Mouse (Mus musculus): Measurements from ENCODE around the gene Ovol2. TPM values are rescaled to one million over a fixed set of nuclear protein-coding genes. Genes with fewer than 3 reads are reported as not detected.
A peak's percentile ranks its signal among the peaks of the same experiment; 100 is the strongest.

Ovol2 gene
- polyA plus RNA-seq (2012; rRNA removed): 15.0 and 16.4 TPM in 2 replicates

GRCm38 (mm10) chr2:144331401-144332302 lies at the start of gene Ovol2:
Gene Ovol2 (minus strand): TSS chr2:144332146.
- Histone ChIP-seq H3K27ac (ENCODE audit: insufficient read depth, low read length) (peak within 1 kb of the TSS; percentile 95), H3K4me1 (ENCODE audit: control insufficient read depth, insufficient read depth, low read length) (no peaks in the 10 kb centered on the region), H3K4me3 (ENCODE audit: insufficient read depth, low read length) (peak within 1 kb of the TSS; percentile 91)
- TF ChIP-seq CTCF (IDR thresholded peaks at IDR 0.05; ENCODE audit: extremely low read depth, insufficient read depth, low read length) (no peak), POLR2A (IDR thresholded peaks at IDR 0.05; ENCODE audit: extremely low read depth, insufficient read depth, low read length) (no peak)

GRCm38 (mm10) chr2:144381741-144382140 lies 49.8 kb upstream of the Ovol2 start:
- H3K27ac ChIP-seq (ENCODE audit: insufficient read depth, low read length): no peak overlapping the region
- peaks cover 3% of the 10 kb centered on the region for H3K4me1 ChIP-seq (ENCODE audit: control insufficient read depth, insufficient read depth, low read length)
- H3K4me3 ChIP-seq (ENCODE audit: insufficient read depth, low read length): no peak overlapping the region
- TF ChIP-seq POLR2A (IDR thresholded peaks at IDR 0.05; ENCODE audit: extremely low read depth, insufficient read depth, low read length) (no peak), CTCF (IDR thresholded peaks at IDR 0.05; ENCODE audit: extremely low read depth, insufficient read depth, low read length) (no peak)

DNA sequence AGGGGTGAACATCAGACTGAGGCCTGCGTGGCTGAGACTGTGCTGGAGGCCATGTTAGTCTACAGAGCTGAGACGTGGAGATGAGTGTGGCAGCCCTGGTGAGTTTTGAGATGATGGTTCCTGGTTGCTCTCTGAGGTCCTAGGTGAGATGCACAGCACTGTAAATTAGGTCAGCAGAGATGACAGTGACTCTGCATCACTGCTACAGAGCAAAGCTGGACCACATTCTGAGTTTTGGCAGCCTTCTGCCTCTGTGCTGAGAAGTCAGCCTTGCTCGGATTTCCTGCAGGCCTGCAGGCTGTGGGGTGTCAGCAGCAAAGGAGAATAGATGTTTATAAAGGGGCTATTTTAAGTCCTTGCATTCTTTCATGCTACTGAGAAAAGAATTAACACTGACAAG lies 49.3 kb upstream of the Ovol2 start:
- 0 out of 2 replicates have a peak overlapping the region, but pooled peaks have one; percentile 16 for H3K27ac ChIP-seq (ENCODE audit: insufficient read depth, low read length)

DNA sequence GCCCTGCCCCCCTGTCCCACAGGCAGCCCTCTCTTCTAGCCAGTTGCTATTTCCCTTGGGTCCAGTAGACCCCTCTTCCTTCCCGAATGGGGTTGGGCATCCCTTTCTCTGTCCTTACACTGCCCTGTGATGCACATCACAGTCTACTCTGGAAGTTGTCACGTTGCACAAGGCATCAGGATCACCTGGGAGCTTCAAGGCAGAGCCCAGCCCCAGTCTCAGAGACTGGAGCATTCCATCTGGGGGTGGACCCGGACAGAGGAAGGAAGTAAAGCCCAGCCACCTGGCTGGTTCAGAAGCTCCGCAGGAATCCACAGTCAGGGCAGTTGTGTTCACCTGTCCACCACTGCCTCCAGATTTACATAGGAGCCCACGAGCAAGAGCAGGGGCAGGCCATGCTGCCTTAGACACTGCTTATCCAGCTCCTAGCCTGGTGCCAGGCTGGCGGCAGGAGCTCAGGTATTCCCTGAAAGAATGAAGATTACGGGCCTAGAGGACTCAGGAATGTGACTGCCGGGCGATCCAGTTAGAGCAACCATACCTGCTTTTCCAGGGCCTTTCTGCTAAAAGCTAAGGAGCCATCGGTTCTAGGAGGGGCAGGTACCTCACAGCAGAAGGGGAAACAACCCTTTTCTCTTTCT lies 43.2 kb upstream of the Ovol2 start:
- Histone ChIP-seq H3K27ac (ENCODE audit: insufficient read depth, low read length) (no peak overlapping the region), H3K4me1 (ENCODE audit: control insufficient read depth, insufficient read depth, low read length) (peaks cover 4% of the 10 kb centered on the region; the same call in 1 of the 2 replicates), H3K4me3 (ENCODE audit: insufficient read depth, low read length) (no peak overlapping the region)
- TF ChIP-seq POLR2A (IDR thresholded peaks at IDR 0.05; ENCODE audit: extremely low read depth, insufficient read depth, low read length) (no peak), CTCF (IDR thresholded peaks at IDR 0.05; ENCODE audit: extremely low read depth, insufficient read depth, low read length) (no peak)

More for the DNA sequence above, 49.3 kb upstream of the Ovol2 start:
- TF ChIP-seq CTCF (IDR thresholded peaks at IDR 0.05; ENCODE audit: extremely low read depth, insufficient read depth, low read length): no peak
- TF ChIP-seq POLR2A (IDR thresholded peaks at IDR 0.05; ENCODE audit: extremely low read depth, insufficient read depth, low read length): no peak
- Histone ChIP-seq H3K4me3 (ENCODE audit: insufficient read depth, low read length) (no peak overlapping the region), H3K4me1 (ENCODE audit: control insufficient read depth, insufficient read depth, low read length) (peaks cover 3% of the 10 kb centered on the region)

GRCm38 (mm10) chr2:144373063-144373462 lies 41.1 kb upstream of the Ovol2 start:
- peaks cover 7% of the 10 kb centered on the region; the same call in 1 of the 2 replicates for H3K4me1 ChIP-seq (ENCODE audit: control insufficient read depth, insufficient read depth, low read length)
- H3K27ac ChIP-seq (ENCODE audit: insufficient read depth, low read length): no peak overlapping the region
- H3K4me3 ChIP-seq (ENCODE audit: insufficient read depth, low read length): no peak overlapping the region
- TF ChIP-seq POLR2A (IDR thresholded peaks at IDR 0.05; ENCODE audit: extremely low read depth, insufficient read depth, low read length): no peak
- TF ChIP-seq CTCF (IDR thresholded peaks at IDR 0.05; ENCODE audit: extremely low read depth, insufficient read depth, low read length): no peak

GRCm38 (mm10) chr2:144371566-144371965 lies 39.6 kb upstream of the Ovol2 start:
- Histone ChIP-seq H3K27ac (ENCODE audit: insufficient read depth, low read length) (no peak overlapping the region), H3K4me1 (ENCODE audit: control insufficient read depth, insufficient read depth, low read length) (peaks cover 7% of the 10 kb centered on the region; the same call in 1 of the 2 replicates), H3K4me3 (ENCODE audit: insufficient read depth, low read length) (no peak overlapping the region)
- no peak for TF ChIP-seq POLR2A (IDR thresholded peaks at IDR 0.05; ENCODE audit: extremely low read depth, insufficient read depth, low read length)
- TF ChIP-seq CTCF (IDR thresholded peaks at IDR 0.05; ENCODE audit: extremely low read depth, insufficient read depth, low read length): no peak

- TF ChIP-seq POLR2A (IDR thresholded peaks at IDR 0.05; ENCODE audit: extremely low read depth, insufficient read depth, low read length) (no peak), CTCF (IDR thresholded peaks at IDR 0.05; ENCODE audit: extremely low read depth, insufficient read depth, low read length) (no peak)
- H3K27ac ChIP-seq (ENCODE audit: insufficient read depth, low read length): peak overlapping the region; percentile 90; the same call in 1 of the 2 replicates
- peak overlapping the region; percentile 90 for H3K4me3 ChIP-seq (ENCODE audit: insufficient read depth, low read length)
- H3K4me1 ChIP-seq (ENCODE audit: control insufficient read depth, insufficient read depth, low read length): peaks cover 7% of the 10 kb centered on the region; the same call in 1 of the 2 replicates
These were observed 37.6 kb upstream of the Ovol2 start for GRCm38 (mm10) chr2:144369511-144369910.

DNA sequence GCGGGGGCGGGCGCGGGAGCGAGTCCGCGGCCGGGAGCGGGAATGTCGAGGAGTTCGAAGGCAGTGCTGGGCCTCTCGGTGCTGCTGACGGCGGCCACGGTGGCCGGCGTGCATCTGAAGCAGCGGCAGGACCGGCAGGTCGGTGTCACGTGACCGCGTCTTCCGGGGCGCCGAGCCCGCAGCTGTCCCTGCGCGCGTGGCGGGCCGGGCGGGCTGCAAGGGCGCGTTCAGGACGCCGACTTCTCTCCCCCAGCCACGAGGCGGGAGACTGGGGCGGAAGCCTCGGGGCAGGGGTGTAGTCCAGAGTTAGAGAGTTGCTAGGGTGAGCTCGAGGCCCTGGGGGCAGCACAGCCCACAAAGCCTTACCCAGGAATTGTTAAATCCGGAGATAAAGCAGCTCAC lies 37.1 kb upstream of the Ovol2 start:
- TF ChIP-seq CTCF (IDR thresholded peaks at IDR 0.05; ENCODE audit: extremely low read depth, insufficient read depth, low read length) (no peak), POLR2A (IDR thresholded peaks at IDR 0.05; ENCODE audit: extremely low read depth, insufficient read depth, low read length) (no peak)
- peak overlapping the region; percentile 90 for H3K4me3 ChIP-seq (ENCODE audit: insufficient read depth, low read length)
- peaks cover 7% of the 10 kb centered on the region; the same call in 1 of the 2 replicates for H3K4me1 ChIP-seq (ENCODE audit: control insufficient read depth, insufficient read depth, low read length)
- peak overlapping the region; percentile 90 for H3K27ac ChIP-seq (ENCODE audit: insufficient read depth, low read length)

DNA sequence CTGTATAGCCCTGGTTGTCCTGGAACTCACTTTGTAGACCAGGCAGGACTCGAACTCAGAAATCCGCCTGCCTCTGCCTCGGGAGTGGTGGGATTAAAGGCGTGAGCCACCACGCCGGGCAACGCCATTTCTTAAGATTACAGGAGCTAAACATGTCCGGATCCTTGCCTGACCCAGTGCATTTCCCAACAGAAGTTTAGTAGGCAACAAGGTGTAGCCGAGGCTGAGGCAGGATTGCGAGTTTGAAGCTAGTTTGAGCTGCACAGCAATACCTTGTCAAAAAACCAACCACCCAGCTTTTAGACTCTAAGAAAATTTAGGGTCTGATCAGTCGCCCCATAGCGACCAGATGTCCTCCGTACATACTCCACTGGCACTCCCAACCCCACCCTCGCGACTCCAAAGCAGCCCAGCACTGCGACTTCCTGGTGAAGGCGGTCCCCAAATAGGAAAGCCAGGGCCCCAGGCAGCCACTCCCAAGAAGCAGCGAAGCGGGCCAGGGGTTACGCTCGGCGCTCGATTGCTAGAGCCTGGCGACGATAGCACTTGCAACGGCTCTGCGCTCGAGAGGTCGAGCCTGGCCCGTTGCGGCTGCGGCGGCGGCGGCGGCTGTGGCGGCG lies 36.6 kb upstream of the Ovol2 start, which contains the start of the genes Kat14 and Pet117:
TSS of gene Kat14 (plus strand) at position 584 of the 620 bp plus-strand sequence.
TSS of gene Pet117 (plus strand) at position 597 of the 620 bp plus-strand sequence.
- Histone ChIP-seq H3K4me1 (ENCODE audit: control insufficient read depth, insufficient read depth, low read length) (peaks cover 5% of the 10 kb centered on the region; the same call in 1 of the 2 replicates), H3K4me3 (ENCODE audit: insufficient read depth, low read length) (peak within 1 kb of the TSS; percentile 90), H3K27ac (ENCODE audit: insufficient read depth, low read length) (peak within 1 kb of the TSS; percentile 90)
- TF ChIP-seq CTCF (IDR thresholded peaks at IDR 0.05; ENCODE audit: extremely low read depth, insufficient read depth, low read length) (no peak), POLR2A (IDR thresholded peaks at IDR 0.05; ENCODE audit: extremely low read depth, insufficient read depth, low read length) (peak; percentile 48)
